ENCODE assay signal across 8 mouse cellular contexts in the genomic region with DNA sequence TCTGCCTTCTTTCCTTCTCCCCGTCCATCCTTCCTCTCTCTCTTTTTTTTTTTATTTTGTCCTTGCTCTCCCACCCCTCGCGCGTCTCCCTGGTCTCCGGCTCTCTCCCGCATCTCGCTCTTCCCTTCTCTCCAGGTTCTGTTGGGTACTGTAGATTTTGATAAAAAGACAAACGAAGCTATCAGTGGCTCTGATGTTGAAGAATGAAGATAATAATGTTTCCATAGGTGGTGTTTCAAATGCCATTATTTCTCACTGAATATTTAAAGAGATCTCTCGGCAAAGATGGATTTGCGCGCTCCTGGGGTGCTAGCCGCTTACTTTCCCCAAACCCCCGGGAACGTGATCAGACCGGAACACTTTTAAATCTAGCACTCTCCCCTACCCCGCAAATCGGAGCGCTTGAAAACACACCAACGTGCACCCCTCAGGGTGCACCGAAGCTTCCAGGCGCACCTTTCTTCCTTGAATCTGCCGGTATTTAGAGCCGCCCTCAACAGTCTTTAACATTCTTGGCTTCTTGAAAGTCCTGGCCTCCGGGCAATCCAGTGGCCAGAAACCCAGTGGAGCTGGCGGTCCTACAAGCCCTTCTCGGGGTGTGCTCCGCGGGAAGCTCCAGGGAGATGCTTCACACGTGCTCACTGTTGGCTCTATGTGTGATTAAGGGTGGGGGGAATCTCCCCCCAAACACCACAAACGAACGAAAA. TPM values are rescaled to one million over a fixed set of nuclear protein-coding genes. Genes with fewer than 3 reads are reported as not detected.
DNase-seq lines count a peak whose midpoint lies in the region; ATAC-seq and TF ChIP-seq lines count a peak whose summit lies in the region.

No protein-coding gene starts in this region.

- intact Hi-C loops in gastrocnemius, adult 2 months (cut with DNase I): no loop called here

- peaks cover 3% of the 10 kb centered on the region; the same call in 1 of the 2 replicates for H3K4me1 ChIP-seq in intestine, embryonic 14.5 days (replicated peaks; ENCODE audit: control insufficient read depth, insufficient read depth, low read length)
- peaks cover 59% of the 10 kb centered on the region for H3K4me1 ChIP-seq in midbrain, embryonic 10.5 days

- TF ChIP-seq CTCF in gastrocnemius, adult 2 months (IDR thresholded peaks at IDR 0.05): no peak

- no peaks in the 10 kb centered on the region for H3K9me3 ChIP-seq in intestine, embryonic 14.5 days (ENCODE audit: control insufficient read depth, low read length)
- H3K9me3 ChIP-seq in midbrain, embryonic 10.5 days (replicated peaks): no peaks in the 10 kb centered on the region

- H3K4me3 ChIP-seq in intestine, embryonic 14.5 days (ENCODE audit: low read depth, low read length): peak overlapping the region; percentile 57
- H3K4me3 ChIP-seq in midbrain, embryonic 10.5 days: peak overlapping the region; percentile 94
- H3K4me3 ChIP-seq in gastrocnemius, adult 2 months: no peak overlapping the region

- peak; percentile 66 for DNase-seq in R1 (ENCODE audit: low read depth, low spot score)
- peak; percentile 73 for DNase-seq in embryo, embryonic 9.5 days (ENCODE audit: extremely low spot score)
- peak; percentile 85 for DNase-seq in intestine, embryonic 14.5 days (ENCODE audit: low spot score)
- DNase-seq in midbrain, embryonic 10.5 days (ENCODE audit: low spot score): peak; percentile 59
- DNase-seq in gastrocnemius, adult 2 months: no peak
- DNase-seq in urinary bladder, postnatal 4 days (ENCODE audit: low spot score in 2 of 2): no peak
- no peak for DNase-seq in thymus, postnatal 36 days

- no peaks in the 10 kb centered on the region for H3K36me3 ChIP-seq in intestine, embryonic 14.5 days (ENCODE audit: control insufficient read depth, insufficient read depth, low read length)
- no peaks in the 10 kb centered on the region for H3K36me3 ChIP-seq in midbrain, embryonic 10.5 days

- no peak overlapping the region for H3K27ac ChIP-seq in intestine, embryonic 14.5 days (ENCODE audit: low read depth)
- H3K27ac ChIP-seq in midbrain, embryonic 10.5 days (replicated peaks): peak overlapping the region; percentile 99
- H3K27ac ChIP-seq in gastrocnemius, adult 2 months: no peak overlapping the region

- peaks cover 93% of the 10 kb centered on the region for H3K27me3 ChIP-seq in intestine, embryonic 14.5 days (replicated peaks; ENCODE audit: control insufficient read depth, insufficient read depth, low read length)
- peaks cover 56% of the 10 kb centered on the region for H3K27me3 ChIP-seq in midbrain, embryonic 10.5 days (ENCODE audit: low read depth, poor library complexity, severe bottlenecking)

- WGBS in intestine, embryonic 14.5 days: under 1% methylated on average over 31 of the region's 31 CpGs
- under 1% methylated on average over 31 of the region's 31 CpGs for WGBS in midbrain, embryonic 10.5 days

- H3K4me2 ChIP-seq in intestine, embryonic 14.5 days (ENCODE audit: low read length): peak overlapping the region; percentile 85

- H3K9ac ChIP-seq in intestine, embryonic 14.5 days (ENCODE audit: low read length): no peak overlapping the region

- ATAC-seq in intestine, embryonic 14.5 days (replicated peaks; ENCODE audit: low FRiP score, low TSS enrichment, low read depth): no peak
- ATAC-seq in megakaryocyte progenitor cell, adult 5-6 weeks (replicated peaks; ENCODE audit: poor library complexity): no peak

RNA-seq across cellular contexts. Expression of a gene that starts 0.7 kb away (rescaled TPM):
- polyA plus RNA-seq in intestine, embryonic 14.5 days (2014; fragmentation: Nextera tagmentation; extraction: Ambion mirVana): 2.8 and 3.3 TPM in 2 replicates
- 15.3 and 17.5 TPM in 2 replicates for polyA plus RNA-seq in midbrain, embryonic 10.5 days (2016; fragmentation: Nextera tagmentation; extraction: Ambion mirVana)
- not detected for total RNA-seq in gastrocnemius, adult 2 months (2021)
- total RNA-seq in megakaryocyte progenitor cell, adult 5-6 weeks (2015): not detected in 2 replicates
- total RNA-seq in megakaryocyte progenitor cell, adult 5-6 weeks (2017): not detected in 2 replicates

Comparison
In these comparisons a context has a peak if more than half of its experiments do, and no peak if none do; other contexts are left out.
1. DNase-seq: peak in R1 (single experiment), embryo, embryonic 9.5 days (single experiment), intestine, embryonic 14.5 days (single experiment) and midbrain, embryonic 10.5 days (single experiment); none in gastrocnemius, adult 2 months (single experiment), urinary bladder, postnatal 4 days (0 of 2) and thymus, postnatal 36 days (0 of 2).